Mouse (Mus musculus) mature B cell (primary cell): ENCODE data around the gene Klhl28.

Experiments used
- in situ Hi-C: fragments of 300-500 bp; cut with MboI; formaldehyde crosslinking; loops from 2 replicates; pipeline ENCODE4 v1.14.3; 2019

Klhl28 gene

DNA sequence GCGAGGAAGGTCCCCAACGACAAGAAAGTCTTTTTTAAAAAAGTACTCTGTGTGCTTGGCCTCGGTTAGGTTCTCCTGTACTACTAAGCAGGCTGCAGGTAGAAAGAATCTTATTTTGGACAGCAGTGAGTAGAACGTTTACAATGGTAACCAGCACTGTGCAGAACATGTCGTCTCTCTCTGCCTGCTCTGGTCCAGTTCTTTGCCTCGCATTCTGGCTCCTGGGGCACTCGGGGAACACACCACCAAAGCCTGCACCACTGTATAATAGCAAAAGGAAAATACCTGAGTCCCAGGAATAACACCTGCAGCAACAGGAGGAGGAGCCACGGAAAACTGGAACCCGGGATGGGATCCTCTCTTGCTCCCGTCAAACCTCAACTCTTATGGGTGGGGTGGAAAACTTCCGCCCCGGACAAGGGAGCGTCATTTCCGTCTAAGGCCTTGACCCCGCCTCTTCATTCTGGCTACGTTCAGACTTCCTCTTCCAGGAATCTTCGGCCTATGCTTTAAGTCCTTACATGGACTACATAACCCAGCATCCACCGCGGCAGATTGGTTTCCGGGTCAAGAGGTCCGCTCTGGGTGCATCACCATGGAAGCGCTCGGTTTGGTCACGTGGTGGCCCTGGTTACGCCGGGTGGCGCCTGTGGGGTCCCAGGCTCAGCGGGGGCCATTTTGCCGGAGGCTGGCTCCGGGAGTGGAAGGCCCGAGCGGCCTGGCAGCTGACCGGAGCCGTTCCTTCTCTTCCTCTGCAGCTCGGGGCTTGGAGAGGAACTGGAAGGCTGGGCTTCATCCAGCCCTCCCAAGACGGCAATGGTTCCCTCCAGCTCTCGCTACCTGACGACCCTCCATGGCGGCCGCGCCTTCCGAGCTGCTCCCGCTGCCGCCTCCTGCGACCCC lies at the start of gene Klhl28, which contains the start of gene Togaram1:
TSS of gene Klhl28 (minus strand) at position 411 of the 903 bp plus-strand sequence.
TSS of gene Togaram1 (plus strand) at position 681 of the 903 bp plus-strand sequence.
- in situ Hi-C loops = no loop called here

GRCm38 (mm10) chr12:65007725-65008124 lies 42.4 kb upstream of the Klhl28 start:
- in situ Hi-C loops = no loop called here

DNA sequence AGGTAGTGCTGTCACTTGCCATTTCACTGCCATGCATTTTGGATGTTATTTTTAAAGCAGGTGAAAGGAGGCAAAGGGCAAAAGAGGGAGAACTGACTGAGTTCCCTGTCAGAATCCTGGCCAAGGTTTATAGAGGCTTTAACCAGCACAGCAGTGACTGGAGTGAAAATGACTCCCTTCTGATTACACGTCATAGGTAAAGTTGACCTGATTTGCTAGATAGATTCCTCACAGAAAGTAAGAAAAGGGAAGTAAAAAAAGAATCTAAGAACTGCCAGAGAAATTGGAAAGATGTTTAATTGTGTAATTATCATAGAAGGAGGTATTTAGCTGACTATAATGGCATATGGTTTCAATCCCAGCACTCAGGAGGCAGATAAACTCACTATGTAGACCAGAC lies 12.2 kb upstream of the Klhl28 start:
- in situ Hi-C loops = no loop called here

DNA sequence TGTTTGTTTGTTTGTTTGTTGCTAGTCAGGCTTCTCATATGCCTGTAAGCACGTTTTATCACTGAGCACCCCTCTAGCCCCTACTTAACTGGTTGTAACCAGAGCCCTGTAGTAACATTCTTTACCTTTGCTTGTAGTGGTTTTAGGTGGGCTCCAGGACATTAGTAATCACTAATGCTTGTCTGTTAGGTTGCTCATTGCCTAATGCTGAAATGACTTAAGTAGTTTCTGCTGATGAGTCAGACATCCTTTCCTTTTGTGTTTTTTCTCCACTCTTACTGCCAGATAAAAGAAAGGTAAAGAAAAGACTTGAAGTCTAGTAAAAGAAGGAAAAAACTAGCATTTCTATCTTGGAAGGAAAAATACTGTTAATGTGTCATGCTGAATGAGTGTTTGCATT lies 10.9 kb upstream of the Klhl28 start:
- in situ Hi-C loops = no loop called here

DNA sequence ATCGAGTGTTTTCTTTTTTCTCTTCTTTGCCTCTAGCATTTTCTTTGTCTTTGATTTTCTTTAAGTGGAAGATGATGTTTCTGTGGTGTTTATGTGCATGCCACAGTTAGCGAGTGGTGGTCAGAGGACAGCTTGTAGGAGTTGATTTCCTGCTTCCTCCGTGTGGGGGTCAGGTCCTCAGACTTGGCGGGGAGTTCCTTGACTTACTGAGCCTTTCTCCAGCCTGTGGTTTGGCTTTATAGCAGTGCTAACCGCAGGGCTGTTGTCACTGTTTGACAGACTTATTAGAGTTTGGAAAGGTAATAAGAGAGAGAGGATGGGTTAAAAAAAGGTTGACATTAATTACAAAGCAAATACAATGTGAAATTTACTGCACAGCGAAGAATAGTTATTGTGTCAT lies 10.2 kb upstream of the Klhl28 start:
- in situ Hi-C loops = no loop called here

DNA sequence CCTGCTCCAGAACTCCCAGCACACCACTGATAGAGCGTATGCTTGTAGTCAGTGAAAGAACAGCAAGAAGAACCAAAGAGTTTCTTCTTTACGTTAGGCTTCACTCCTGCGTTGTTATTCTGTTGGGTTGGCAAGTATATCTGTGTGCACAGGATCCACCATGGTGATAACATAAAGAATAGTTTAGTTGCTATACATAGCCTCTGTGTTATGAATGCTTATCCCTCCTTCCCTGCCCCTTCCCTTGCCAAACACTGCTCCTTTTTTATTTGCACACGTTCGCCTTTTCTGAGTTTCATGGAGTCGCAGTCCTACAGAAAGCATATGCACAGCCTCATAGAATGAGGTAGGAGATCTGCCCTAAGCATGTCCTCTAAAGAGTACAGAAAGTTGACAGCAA lies 6.7 kb upstream of the Klhl28 start:
- in situ Hi-C loops = no loop called here

GRCm38 (mm10) chr12:64971399-64971798 lies 6.1 kb upstream of the Klhl28 start:
- in situ Hi-C loops = no loop called here

GRCm38 (mm10) chr12:64968067-64968466 lies 2.7 kb upstream of the Klhl28 start:
- in situ Hi-C loops = no loop called here

- in situ Hi-C loops = no loop called here
Observed at GRCm38 (mm10) chr12:64967470-64967869, 2.1 kb upstream of the Klhl28 start.

- in situ Hi-C loops = no loop called here
Observed at GRCm38 (mm10) chr12:64966652-64967435, 1.5 kb upstream of the Klhl28 start.

DNA sequence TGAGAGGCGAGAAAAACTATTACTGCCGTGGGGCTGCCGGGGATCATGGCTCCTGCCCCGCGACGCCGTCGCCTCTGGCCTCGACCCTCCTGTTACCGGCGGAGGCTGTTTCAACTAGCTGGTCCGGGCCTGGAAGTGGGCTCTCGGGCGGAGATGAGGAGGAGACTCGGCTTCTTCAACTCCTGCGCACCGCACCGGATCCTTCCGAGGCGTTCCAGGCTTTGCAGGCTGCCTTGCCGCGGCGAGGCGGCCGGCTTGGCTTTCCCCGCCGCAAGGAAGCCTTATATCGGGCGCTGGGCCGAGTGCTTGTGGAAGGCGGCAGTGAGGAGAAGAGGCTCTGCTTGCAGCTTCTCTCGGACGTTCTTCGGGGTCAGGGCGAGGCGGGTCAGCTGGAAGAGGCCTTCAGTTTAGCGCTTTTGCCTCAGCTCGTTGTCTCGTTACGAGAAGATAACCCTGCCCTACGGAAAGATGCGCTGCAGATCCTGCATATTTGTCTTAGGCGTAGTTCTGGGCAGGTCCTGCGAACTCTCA lies 832 bp upstream of the Klhl28 start:
- in situ Hi-C loops = no loop called here

GRCm38 (mm10) chr12:64964560-64964959 lies 774 bp downstream of the Klhl28 start:
- in situ Hi-C loops = no loop called here

DNA sequence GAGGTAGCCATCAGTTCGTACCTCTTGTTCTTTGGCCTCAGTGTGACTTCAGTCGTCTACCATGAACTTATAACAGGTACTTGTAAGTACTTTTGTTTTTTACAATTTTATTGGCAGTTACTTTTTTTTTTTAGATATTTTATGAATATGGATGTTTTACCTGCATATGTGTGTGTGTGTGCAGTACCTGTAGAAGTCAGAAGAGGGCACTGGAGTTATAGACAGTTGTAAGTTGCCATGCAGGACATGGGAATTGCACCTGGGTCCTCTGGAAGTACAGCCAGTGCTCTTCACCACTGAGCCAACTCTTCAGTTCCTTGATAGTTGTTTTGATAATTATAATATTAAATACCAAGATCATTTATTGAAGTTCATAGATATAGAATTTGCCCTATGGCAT lies 27.8 kb downstream of the Klhl28 start:
- in situ Hi-C loops = no loop called here

- in situ Hi-C loops = no loop called here
Observed at GRCm38 (mm10) chr12:64917578-64918471, 47.5 kb downstream of the Klhl28 start, which contains the start of gene Gm527. Gm527 (plus strand) TSS chr12:64917906.

DNA sequence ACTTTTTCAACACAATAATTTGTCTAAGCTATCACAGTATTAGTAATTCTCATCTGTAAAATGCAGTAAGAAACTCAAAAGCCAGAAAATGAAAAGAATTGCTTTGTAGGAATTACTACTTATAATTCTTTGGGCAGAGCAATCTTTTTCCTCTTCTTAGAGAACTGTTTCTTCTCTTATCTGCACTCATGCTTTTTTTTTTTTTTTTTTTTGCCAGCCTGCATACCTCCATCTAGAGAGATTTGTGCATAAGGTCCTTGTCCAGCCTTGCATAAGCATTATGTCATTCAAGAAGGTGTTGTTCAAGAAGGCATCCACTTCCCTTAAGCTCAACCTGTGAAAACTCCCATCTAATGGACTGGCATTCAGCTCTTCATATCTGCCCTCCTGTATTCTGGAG lies 48.6 kb downstream of the Klhl28 start:
- in situ Hi-C loops = no loop called here

DNA sequence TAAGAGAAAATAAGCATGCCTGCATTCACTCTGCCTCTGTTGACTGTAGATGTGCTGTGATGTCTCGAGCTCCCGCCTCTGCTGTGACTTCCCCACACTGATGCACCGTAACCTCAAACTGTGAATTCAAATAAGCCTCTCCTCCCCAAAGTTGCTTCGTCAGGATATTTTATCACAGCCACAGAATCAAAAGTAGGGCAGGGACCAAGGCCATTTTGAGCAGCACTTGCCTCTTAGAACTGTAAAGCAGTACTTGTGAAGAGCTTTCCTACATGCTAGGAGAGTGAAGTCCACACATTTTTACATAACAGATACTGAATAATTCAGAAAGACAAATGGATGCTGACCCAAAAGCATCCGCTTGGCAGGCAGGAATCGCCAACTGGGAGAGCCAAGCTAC lies 52.3 kb downstream of the Klhl28 start:
- in situ Hi-C loops = no loop called here

DNA sequence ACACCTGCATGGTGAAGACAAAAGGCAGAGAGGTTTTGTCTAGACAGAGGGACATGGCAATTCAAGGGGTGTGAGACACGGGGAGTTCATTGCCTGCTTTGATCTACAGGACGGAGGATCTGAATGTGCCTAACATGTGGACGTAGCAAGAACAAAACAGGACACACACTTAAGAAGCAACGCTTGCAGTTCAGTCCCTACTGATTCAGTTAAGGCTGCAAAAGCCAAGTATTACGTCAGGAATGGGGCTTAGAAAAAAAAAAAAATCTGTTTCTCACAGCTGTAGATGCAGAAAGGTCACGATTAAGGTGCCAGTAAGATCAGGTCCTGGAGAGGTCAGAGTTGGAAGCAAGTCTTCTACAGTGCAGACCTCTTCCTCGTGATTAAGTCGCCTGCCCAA lies 62.1 kb downstream of the Klhl28 start:
- in situ Hi-C loops = no loop called here

DNA sequence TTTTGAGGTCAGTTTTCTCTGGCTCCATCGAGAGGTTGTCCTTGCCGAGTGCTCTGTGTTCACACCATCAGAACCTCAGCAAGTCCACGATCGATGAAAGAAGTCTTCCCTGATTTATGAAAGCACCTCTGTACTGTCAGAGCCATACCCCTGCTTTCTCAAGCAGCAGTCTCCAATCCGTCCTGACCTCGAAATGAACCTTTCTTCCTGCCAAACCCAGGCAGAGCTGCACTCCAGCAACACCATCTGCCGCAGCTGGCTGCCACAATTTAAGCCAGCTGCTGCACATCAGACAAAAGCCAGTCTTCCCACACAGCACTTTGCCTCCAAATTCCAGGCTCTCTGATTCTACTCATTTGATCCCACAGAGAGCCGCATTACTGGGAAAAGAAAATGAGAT lies 62.8 kb downstream of the Klhl28 start:
- in situ Hi-C loops = no loop called here

DNA sequence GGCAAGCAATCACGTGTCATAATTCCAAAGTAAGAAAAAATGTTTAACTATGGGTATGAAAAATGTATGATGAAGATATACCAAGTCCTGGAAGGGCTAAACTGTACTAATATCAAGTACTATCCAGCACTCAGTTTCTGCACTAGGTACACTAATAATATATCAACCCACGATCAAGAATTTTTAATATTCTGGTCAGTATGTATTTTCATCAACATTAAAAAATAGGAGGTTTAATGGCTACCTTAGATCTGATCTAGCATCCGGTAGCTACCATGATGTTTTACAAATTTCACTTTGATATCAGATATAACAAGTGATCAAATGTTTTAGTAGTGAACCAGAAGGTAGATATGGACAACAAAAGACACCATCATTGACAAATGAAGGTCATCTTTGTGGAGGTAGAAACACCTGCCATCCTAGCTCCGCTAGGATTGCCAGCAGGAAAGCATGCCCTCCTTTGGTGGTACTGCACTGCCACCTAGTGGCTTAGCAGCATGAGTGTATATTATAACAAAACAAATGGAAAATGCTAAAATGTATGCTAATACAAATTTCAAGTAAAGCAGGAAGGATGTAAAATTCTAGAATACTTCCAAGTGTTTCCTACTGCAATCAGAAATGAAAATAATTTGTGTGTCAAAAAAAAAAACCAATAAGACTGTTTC lies 68.1 kb downstream of the Klhl28 start:
- in situ Hi-C loops = no loop called here
